Mouse (Mus musculus): ENCODE data around the gene Fundc2. TPM values are rescaled to one million over a fixed set of nuclear protein-coding genes. Genes with fewer than 3 reads are reported as not detected.

The Fundc2 gene
- polyA plus RNA-seq (2014; fragmentation: Illumina TruSeq; extraction: RNeasy Lipid Tissue Mini Kit (QIAGEN cat#74804); ENCODE audit: insufficient read depth, low read depth, low replicate concordance) = 29.9 TPM

GRCm38 (mm10) chrX:75382195-75382771, at the start of gene Fundc2, which contains the start of gene F8:
Gene Fundc2, plus strand, starts transcription at chrX:75382399.
Gene F8, minus strand, starts transcription at chrX:75382615.

GRCm38 (mm10) chrX:75415936-75416785, 34.0 kb downstream of the Fundc2 start, which contains the start of the genes Cmc4, Mtcp1 and Brcc3:
Gene Cmc4, minus strand, starts transcription at chrX:75416584.
Gene Mtcp1, minus strand, starts transcription at chrX:75416588.
Gene Brcc3, plus strand, starts transcription at chrX:75416628.

Other genes starting within 250 kb of the Fundc2 start
- not detected for gene Smim9, start 218.6 kb upstream of the Fundc2 start, polyA plus RNA-seq (2014; fragmentation: Illumina TruSeq; extraction: RNeasy Lipid Tissue Mini Kit (QIAGEN cat#74804); ENCODE audit: insufficient read depth, low read depth, low replicate concordance)
- gene F8, start 216 bp downstream of the Fundc2 start, polyA plus RNA-seq (2014; fragmentation: Illumina TruSeq; extraction: RNeasy Lipid Tissue Mini Kit (QIAGEN cat#74804); ENCODE audit: insufficient read depth, low read depth, low replicate concordance) = 0.14 TPM
- 13.0 TPM for gene Cmc4, start 34.2 kb downstream of the Fundc2 start, polyA plus RNA-seq (2014; fragmentation: Illumina TruSeq; extraction: RNeasy Lipid Tissue Mini Kit (QIAGEN cat#74804); ENCODE audit: insufficient read depth, low read depth, low replicate concordance)
- 3.2 TPM for gene Mtcp1, start 34.2 kb downstream of the Fundc2 start, polyA plus RNA-seq (2014; fragmentation: Illumina TruSeq; extraction: RNeasy Lipid Tissue Mini Kit (QIAGEN cat#74804); ENCODE audit: insufficient read depth, low read depth, low replicate concordance)
- 20.4 TPM for gene Brcc3, start 34.2 kb downstream of the Fundc2 start, polyA plus RNA-seq (2014; fragmentation: Illumina TruSeq; extraction: RNeasy Lipid Tissue Mini Kit (QIAGEN cat#74804); ENCODE audit: insufficient read depth, low read depth, low replicate concordance)
- gene Vbp1, start 131.9 kb downstream of the Fundc2 start, polyA plus RNA-seq (2014; fragmentation: Illumina TruSeq; extraction: RNeasy Lipid Tissue Mini Kit (QIAGEN cat#74804); ENCODE audit: insufficient read depth, low read depth, low replicate concordance) = 48.6 TPM
- 0.38 TPM for gene Rab39b, start 195.8 kb downstream of the Fundc2 start, polyA plus RNA-seq (2014; fragmentation: Illumina TruSeq; extraction: RNeasy Lipid Tissue Mini Kit (QIAGEN cat#74804); ENCODE audit: insufficient read depth, low read depth, low replicate concordance)